Mouse (Mus musculus): ENCODE results near the gene 1110065P20Rik. TPM values are rescaled to one million over a fixed set of nuclear protein-coding genes. Genes with fewer than 3 reads are reported as not detected.

1110065P20Rik gene
- polyA plus RNA-seq, 1 experiment from 2014 or later = 84.0 TPM

- H3K9ac ChIP-seq = peak overlapping the region; percentile 86
- 2% methylated on average over 51 of the region's 53 CpGs for WGBS
- no peaks in the 10 kb centered on the region for H3K27me3 ChIP-seq
- H3K4me2 ChIP-seq (replicated peaks) = peak overlapping the region; percentile 90
- no peaks in the 10 kb centered on the region for H3K9me3 ChIP-seq (replicated peaks)
- H3K4me3 ChIP-seq = peak overlapping the region; percentile 84
- H3K36me3 ChIP-seq = peaks cover 44% of the 10 kb centered on the region
- H3K4me1 ChIP-seq = peaks cover 18% of the 10 kb centered on the region
- peak; percentile 100 for ATAC-seq (ENCODE audit: low FRiP score)
- H3K27ac ChIP-seq = peak overlapping the region; percentile 94
Observed at GRCm38 (mm10) chr4:124802309-124803260, 48.4 kb downstream of the 1110065P20Rik start.

- 3% methylated on average over 21 of the region's 21 CpGs for WGBS
- ATAC-seq (ENCODE audit: low FRiP score) = peak; percentile 86
- Histone ChIP-seq H3K9ac (peak within 1 kb of the TSS; percentile 86), H3K27me3 (no peaks in the 10 kb centered on the region), H3K4me3 (peak within 1 kb of the TSS; percentile 84), H3K36me3 (peaks cover 42% of the 10 kb centered on the region), H3K4me2 (replicated peaks) (peak within 1 kb of the TSS; percentile 90), H3K4me1 (peaks cover 18% of the 10 kb centered on the region), H3K9me3 (replicated peaks) (no peaks in the 10 kb centered on the region), H3K27ac (peak within 1 kb of the TSS; percentile 94)
Observed at GRCm38 (mm10) chr4:124801552-124802308, 49.3 kb downstream of the 1110065P20Rik start, which contains the start of gene Mtf1. Gene Mtf1 (plus strand): TSS chr4:124802104.

Other genes starting within 250 kb of the 1110065P20Rik start
- gene 3100002H09Rik, start 240.4 kb downstream of the 1110065P20Rik start, polyA plus RNA-seq (2016; fragmentation: Nextera tagmentation; extraction: Ambion mirVana) = 0.75 and 1.0 TPM in 2 replicates
- gene Pou3f1, start 194.4 kb downstream of the 1110065P20Rik start, polyA plus RNA-seq (2016; fragmentation: Nextera tagmentation; extraction: Ambion mirVana) = 24.2 and 24.4 TPM in 2 replicates
- gene Utp11, start 157.6 kb downstream of the 1110065P20Rik start, polyA plus RNA-seq (2016; fragmentation: Nextera tagmentation; extraction: Ambion mirVana) = 60.7 and 68.8 TPM in 2 replicates
- 3.3 and 6.8 TPM in 2 replicates for gene Fhl3, start 150.5 kb downstream of the 1110065P20Rik start, polyA plus RNA-seq (2016; fragmentation: Nextera tagmentation; extraction: Ambion mirVana)
- 157 and 164 TPM in 2 replicates for gene Sf3a3, start 136.4 kb downstream of the 1110065P20Rik start, polyA plus RNA-seq (2016; fragmentation: Nextera tagmentation; extraction: Ambion mirVana)
- 23.7 and 25.8 TPM in 2 replicates for gene Inpp5b, start 109.3 kb downstream of the 1110065P20Rik start, polyA plus RNA-seq (2016; fragmentation: Nextera tagmentation; extraction: Ambion mirVana)
- 12.4 and 13.7 TPM in 2 replicates for gene Mtf1, start 49.1 kb downstream of the 1110065P20Rik start, polyA plus RNA-seq (2016; fragmentation: Nextera tagmentation; extraction: Ambion mirVana)
- 44.4 and 48.5 TPM in 2 replicates for gene Yrdc, start 517 bp downstream of the 1110065P20Rik start, polyA plus RNA-seq (2016; fragmentation: Nextera tagmentation; extraction: Ambion mirVana)
- 4.4 and 7.3 TPM in 2 replicates for gene Maneal, start 11.0 kb upstream of the 1110065P20Rik start, polyA plus RNA-seq (2016; fragmentation: Nextera tagmentation; extraction: Ambion mirVana)
- gene Epha10, start 29.7 kb upstream of the 1110065P20Rik start, polyA plus RNA-seq (2016; fragmentation: Nextera tagmentation; extraction: Ambion mirVana) = 6.8 and 7.5 TPM in 2 replicates
- gene 9930104L06Rik, start 85.9 kb upstream of the 1110065P20Rik start, polyA plus RNA-seq (2016; fragmentation: Nextera tagmentation; extraction: Ambion mirVana) = 16.7 and 18.1 TPM in 2 replicates
- 130 and 135 TPM in 2 replicates for gene Cdca8, start 88.1 kb upstream of the 1110065P20Rik start, polyA plus RNA-seq (2016; fragmentation: Nextera tagmentation; extraction: Ambion mirVana)
- gene Rspo1, start 135.2 kb upstream of the 1110065P20Rik start, polyA plus RNA-seq (2016; fragmentation: Nextera tagmentation; extraction: Ambion mirVana) = 7.0 and 9.1 TPM in 2 replicates
- 94.9 and 96.6 TPM in 2 replicates for gene Gnl2, start 165.4 kb upstream of the 1110065P20Rik start, polyA plus RNA-seq (2016; fragmentation: Nextera tagmentation; extraction: Ambion mirVana)
- 1.2 and 1.7 TPM in 2 replicates for gene Dnali1, start 214.5 kb upstream of the 1110065P20Rik start, polyA plus RNA-seq (2016; fragmentation: Nextera tagmentation; extraction: Ambion mirVana)
- gene Snip1, start 215.5 kb upstream of the 1110065P20Rik start, polyA plus RNA-seq (2016; fragmentation: Nextera tagmentation; extraction: Ambion mirVana) = 32.6 and 33.4 TPM in 2 replicates
- 118 and 130 TPM in 2 replicates for gene Meaf6, start 233.9 kb upstream of the 1110065P20Rik start, polyA plus RNA-seq (2016; fragmentation: Nextera tagmentation; extraction: Ambion mirVana)